Mouse (Mus musculus): ENCODE measurements around the gene Cwc27. TPM values are rescaled to one million over a fixed set of nuclear protein-coding genes. Genes with fewer than 3 reads are reported as not detected.

Cwc27 gene
- polyA plus RNA-seq (2012; ENCODE audit: insufficient read depth, insufficient read length, missing spikeins): 15.6 and 15.9 TPM in 2 replicates

DNA sequence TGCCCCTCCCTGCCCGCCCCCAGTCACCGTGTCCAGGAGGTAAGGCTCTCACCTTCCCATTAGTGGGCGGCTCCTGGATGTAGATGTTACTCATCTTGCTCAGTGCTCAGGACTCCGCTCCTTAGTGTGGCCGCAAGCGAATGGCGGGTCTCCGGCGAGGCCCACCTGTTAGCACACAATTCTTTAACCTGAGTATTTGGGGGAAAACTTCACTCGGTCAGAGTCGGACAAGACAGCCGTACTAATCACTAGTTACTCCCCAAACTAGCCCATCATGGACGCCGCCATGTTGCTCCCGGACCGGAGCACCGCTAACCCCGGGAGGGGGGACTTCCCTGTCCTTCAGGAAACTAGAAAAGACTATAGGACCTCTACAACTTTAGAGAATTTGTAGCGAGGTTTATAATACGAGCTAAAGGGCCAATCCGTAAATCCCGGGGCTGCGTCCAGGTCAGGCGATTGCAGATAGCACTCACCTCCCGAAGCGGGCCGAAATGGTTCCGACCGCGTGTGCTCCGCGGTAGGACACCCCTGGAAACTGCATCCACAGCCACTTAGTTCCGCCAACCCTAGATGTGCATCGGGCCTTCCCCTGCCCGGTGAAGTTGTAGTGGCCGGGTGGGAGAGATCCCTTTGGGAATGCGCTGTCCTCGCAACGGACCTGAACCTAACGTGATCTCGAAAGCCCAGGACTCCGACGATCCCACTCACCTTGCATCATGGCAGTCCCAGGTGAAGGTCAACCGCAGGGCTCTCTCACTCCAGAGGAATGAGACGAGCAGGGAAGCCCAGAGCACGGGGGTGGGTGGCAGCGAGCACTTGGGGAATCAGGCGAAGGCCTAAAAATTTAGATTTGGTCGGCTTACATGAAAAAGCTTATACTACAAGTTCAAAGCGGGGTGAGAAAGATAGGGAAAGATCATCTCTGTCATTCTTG, at the start of gene Cwc27:
Gene Cwc27 (minus strand): TSS at position 508 of the 937 bp plus-strand sequence.
- H3K4me3 ChIP-seq (ENCODE audit: insufficient read depth, low read length): peak within 1 kb of the TSS; percentile 87
- H3K4me1 ChIP-seq (ENCODE audit: control insufficient read depth, insufficient read depth, low read length): no peaks in the 10 kb centered on the region
- TF ChIP-seq POLR2A (IDR thresholded peaks at IDR 0.05; ENCODE audit: borderline replicate concordance, low read depth, low read length): no peak
- TF ChIP-seq CTCF (IDR thresholded peaks at IDR 0.05; ENCODE audit: low read depth, low read length): no peak
- H3K27ac ChIP-seq (ENCODE audit: insufficient read depth, low read depth, low read length): peak within 1 kb of the TSS; percentile 83

DNA sequence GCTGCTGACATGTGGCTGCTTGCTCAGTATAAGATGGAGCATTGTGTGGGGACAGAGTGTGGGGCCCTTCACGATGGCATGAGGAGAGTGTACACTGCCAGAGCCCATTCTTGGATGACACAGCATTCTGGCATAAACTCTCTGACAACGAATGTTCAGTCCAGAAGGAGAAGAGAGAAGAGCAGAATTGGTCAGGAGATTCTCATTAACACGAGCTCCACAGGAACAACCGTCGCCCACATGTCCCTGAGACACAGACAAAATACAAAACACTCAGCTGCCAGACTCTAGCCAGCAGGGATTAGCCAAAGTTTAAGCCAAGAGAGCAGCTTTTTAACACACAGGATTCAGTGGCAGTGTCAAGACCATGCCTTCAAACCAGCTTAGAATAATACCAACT, 49.8 kb upstream of the Cwc27 start:
- no peak overlapping the region for H3K4me3 ChIP-seq (ENCODE audit: insufficient read depth, low read length)
- H3K4me1 ChIP-seq (ENCODE audit: control insufficient read depth, insufficient read depth, low read length): no peaks in the 10 kb centered on the region
- no peak overlapping the region for H3K27ac ChIP-seq (ENCODE audit: insufficient read depth, low read depth, low read length)
- TF ChIP-seq CTCF (IDR thresholded peaks at IDR 0.05; ENCODE audit: low read depth, low read length) (no peak), POLR2A (IDR thresholded peaks at IDR 0.05; ENCODE audit: borderline replicate concordance, low read depth, low read length) (no peak)

DNA sequence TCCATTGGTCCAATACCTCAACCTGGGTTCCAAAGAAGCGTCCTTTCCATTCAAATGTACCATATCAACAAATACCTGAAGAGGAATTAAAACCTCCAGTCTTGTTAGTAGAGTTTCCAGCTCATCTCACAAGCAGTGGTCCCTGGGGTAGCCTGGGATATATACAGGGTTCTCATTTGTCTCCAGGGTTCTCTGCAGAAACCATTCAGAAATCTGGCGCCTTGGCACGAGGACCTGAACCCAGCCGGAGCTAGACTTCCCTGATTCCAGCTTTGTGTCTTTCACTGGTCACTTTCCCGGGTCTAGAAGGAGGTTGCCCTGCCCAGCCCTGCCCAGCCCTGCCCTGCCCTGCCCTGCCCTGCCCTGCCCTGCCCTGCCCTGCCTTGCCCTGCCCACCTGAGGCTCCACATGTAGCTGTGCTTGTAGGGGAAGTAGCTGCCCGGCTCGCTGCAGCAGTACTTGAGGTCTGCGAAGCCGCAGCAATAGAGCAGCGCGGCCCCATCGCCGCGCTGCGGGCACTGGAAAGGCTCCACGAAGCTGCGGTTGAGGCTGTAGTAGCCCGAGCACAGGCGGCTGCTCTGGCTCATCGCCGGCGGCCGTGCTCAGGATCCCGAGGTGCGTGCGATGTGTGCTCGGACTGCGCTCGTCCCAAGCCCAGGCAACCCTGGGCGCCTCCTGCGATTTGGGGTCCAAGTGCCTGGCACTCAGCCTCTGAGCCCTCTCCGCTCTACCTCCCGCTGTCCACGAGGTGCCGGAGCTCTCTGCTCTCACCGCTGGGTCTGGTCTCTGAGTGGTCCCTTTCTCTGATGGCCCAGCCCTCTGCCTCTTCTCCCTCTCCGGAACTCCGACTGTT, 46.4 kb upstream of the Cwc27 start, which contains the start of gene Shisal2b:
Gene Shisal2b (minus strand): TSS at position 767 of the 853 bp plus-strand sequence.
- no peaks in the 10 kb centered on the region for H3K4me1 ChIP-seq (ENCODE audit: control insufficient read depth, insufficient read depth, low read length)
- no peak within 1 kb of the TSS for H3K27ac ChIP-seq (ENCODE audit: insufficient read depth, low read depth, low read length)
- TF ChIP-seq CTCF (IDR thresholded peaks at IDR 0.05; ENCODE audit: low read depth, low read length) (no peak), POLR2A (IDR thresholded peaks at IDR 0.05; ENCODE audit: borderline replicate concordance, low read depth, low read length) (no peak)
- peak within 1 kb of the TSS; percentile 66 for H3K4me3 ChIP-seq (ENCODE audit: insufficient read depth, low read length)

DNA sequence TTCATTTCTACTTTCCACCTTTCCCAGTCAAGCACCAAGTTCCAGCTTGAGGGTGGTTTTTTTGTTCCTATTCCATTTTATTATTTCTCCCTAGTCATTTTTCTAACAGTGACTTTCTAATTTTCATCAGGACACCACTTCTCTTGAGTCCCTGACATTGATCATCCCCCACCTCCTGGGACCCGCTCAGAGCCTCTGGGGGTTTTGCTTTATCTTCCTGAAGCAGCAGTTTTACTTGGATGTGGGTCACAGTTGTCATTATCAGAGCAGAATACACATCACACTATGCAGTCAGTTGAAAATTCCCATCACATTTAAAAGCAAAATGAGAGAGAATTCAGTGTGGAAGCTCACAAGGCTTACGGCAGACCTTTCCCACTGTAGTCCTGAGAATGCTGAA, 36.7 kb upstream of the Cwc27 start:
- no peak overlapping the region for H3K4me3 ChIP-seq (ENCODE audit: insufficient read depth, low read length)
- no peak overlapping the region for H3K27ac ChIP-seq (ENCODE audit: insufficient read depth, low read depth, low read length)
- no peak for TF ChIP-seq CTCF (IDR thresholded peaks at IDR 0.05; ENCODE audit: low read depth, low read length)
- no peak for TF ChIP-seq POLR2A (IDR thresholded peaks at IDR 0.05; ENCODE audit: borderline replicate concordance, low read depth, low read length)
- no peaks in the 10 kb centered on the region for H3K4me1 ChIP-seq (ENCODE audit: control insufficient read depth, insufficient read depth, low read length)

DNA sequence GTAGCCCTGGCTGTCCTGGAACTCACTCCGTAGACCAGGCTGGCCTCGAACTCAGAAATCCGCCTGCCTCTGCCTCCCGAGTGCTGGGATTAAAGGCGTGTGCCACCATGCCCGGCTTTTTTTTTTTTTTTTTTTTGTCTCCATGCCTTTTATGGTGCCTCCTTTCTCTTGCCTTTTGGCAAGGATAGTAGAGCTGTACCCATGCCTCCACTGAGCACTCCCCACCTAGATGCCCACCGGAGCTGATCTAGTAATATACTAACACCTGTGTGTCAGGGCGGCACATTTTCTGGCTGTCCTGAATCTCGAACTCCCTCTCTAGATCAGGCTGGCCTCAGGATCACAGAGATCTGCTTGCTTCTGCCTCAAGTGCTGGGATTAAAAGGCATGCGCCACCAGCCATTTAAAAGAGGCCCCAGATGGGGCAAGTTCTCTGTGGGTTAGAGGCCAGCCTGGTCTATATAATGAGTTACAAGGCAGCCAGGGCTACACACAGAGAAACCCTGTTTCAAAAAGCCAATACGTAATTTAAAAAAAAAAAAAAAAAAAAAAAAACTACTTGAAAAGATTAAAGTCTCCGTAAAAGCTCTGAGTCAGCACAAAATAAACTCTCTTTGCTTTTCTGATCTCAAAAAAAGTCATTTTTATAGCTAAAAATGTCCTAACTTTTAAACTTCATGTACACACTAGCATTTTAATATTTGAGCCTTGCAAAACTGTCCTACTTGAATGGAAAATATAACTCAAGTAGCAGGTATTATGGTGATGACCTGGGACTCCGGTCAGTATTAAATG, 26.6 kb upstream of the Cwc27 start:
- no peak for TF ChIP-seq CTCF (IDR thresholded peaks at IDR 0.05; ENCODE audit: low read depth, low read length)
- TF ChIP-seq POLR2A (IDR thresholded peaks at IDR 0.05; ENCODE audit: borderline replicate concordance, low read depth, low read length): no peak
- H3K27ac ChIP-seq (ENCODE audit: insufficient read depth, low read depth, low read length): no peak overlapping the region
- H3K4me1 ChIP-seq (ENCODE audit: control insufficient read depth, insufficient read depth, low read length): peaks cover 2% of the 10 kb centered on the region; the same call in 1 of the 2 replicates
- H3K4me3 ChIP-seq (ENCODE audit: insufficient read depth, low read length): no peak overlapping the region

DNA sequence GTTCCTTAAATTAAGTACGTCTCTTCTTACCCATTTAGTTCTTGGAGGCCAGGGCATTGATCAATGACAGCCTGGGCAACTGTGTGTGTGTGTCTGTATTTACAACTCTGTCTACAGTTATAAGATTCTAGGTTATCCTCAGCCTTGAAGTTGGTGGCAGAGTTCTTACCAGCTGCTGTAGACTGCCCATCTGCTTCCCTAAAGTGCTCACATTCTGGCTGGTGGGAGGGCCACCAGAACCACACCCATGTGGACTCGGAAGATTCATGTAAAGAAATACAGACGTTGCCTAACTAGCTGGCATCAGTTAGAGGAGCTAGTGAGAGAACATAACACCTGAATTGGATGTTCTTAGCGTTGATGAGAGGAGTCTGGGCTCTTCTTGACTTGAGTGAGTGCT, 25.0 kb upstream of the Cwc27 start:
- Histone ChIP-seq H3K27ac (ENCODE audit: insufficient read depth, low read depth, low read length) (no peak overlapping the region), H3K4me1 (ENCODE audit: control insufficient read depth, insufficient read depth, low read length) (peaks cover 2% of the 10 kb centered on the region; the same call in 1 of the 2 replicates), H3K4me3 (ENCODE audit: insufficient read depth, low read length) (no peak overlapping the region)
- TF ChIP-seq POLR2A (IDR thresholded peaks at IDR 0.05; ENCODE audit: borderline replicate concordance, low read depth, low read length): no peak
- TF ChIP-seq CTCF (IDR thresholded peaks at IDR 0.05; ENCODE audit: low read depth, low read length): no peak

DNA sequence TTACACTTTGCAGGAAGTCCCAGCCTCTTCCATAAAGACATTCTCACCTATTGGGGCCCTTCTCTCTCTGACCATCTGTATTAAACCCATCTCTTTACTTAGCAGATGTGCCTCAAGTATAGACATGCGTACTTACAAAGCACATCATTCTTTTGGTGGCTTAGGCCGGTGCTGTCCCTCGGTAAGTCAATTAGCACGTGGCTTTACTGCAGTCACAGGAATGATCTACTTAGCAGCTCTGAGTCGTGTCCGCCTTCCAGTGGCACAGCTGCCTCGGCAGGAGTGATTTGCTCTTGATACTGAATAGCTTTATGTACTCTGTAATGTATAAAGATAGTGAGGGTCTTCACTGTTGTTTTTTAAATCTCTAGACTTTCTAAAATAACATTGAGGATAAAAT, 20.7 kb upstream of the Cwc27 start:
- Histone ChIP-seq H3K4me1 (ENCODE audit: control insufficient read depth, insufficient read depth, low read length) (peaks cover 5% of the 10 kb centered on the region; the same call in 1 of the 2 replicates), H3K27ac (ENCODE audit: insufficient read depth, low read depth, low read length) (no peak overlapping the region), H3K4me3 (ENCODE audit: insufficient read depth, low read length) (no peak overlapping the region)
- TF ChIP-seq POLR2A (IDR thresholded peaks at IDR 0.05; ENCODE audit: borderline replicate concordance, low read depth, low read length) (no peak), CTCF (IDR thresholded peaks at IDR 0.05; ENCODE audit: low read depth, low read length) (no peak)

DNA sequence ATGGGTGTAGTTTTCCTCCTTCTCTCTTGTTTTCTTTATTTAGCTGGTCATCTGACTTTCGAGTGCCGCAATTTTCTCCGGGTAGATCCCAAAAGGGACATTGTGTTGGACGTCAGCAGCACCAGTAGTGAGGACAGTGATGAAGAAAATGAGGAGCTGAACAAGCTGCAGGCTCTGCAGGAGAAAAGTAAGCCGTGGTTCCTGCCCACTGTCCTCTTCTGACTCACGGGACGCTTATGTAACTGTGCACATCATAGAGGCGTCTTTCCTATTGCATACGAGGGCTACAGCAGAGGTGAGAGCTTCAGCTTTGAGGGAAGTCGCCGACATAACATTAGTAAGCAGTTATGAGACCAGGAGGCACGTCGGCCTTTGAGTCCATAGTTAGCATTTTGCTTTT, 15.9 kb upstream of the Cwc27 start:
- Histone ChIP-seq H3K27ac (ENCODE audit: insufficient read depth, low read depth, low read length) (no peak overlapping the region), H3K4me1 (ENCODE audit: control insufficient read depth, insufficient read depth, low read length) (peaks cover 3% of the 10 kb centered on the region; the same call in 1 of the 2 replicates), H3K4me3 (ENCODE audit: insufficient read depth, low read length) (no peak overlapping the region)
- TF ChIP-seq CTCF (IDR thresholded peaks at IDR 0.05; ENCODE audit: low read depth, low read length) (no peak), POLR2A (IDR thresholded peaks at IDR 0.05; ENCODE audit: borderline replicate concordance, low read depth, low read length) (no peak)

DNA sequence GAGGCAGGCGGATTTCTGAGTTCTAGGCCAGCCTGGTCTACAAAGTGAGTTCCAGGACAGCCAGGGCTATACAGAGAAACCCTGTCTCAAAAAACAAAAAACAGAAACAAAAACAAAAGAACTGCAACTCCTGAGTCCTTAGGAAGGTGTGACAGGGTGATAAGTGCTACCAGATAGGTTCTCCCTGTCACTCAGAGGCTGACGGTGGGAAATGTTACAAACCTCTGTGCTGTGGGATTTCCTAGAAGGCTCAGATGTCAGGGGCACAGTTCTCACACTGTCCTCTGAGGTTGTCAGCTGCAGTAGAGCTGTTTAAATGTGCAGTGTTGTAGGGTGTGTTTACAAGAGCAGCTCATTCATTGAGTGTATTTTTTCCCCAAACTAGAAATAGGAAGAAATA, 8.5 kb upstream of the Cwc27 start:
- TF ChIP-seq CTCF (IDR thresholded peaks at IDR 0.05; ENCODE audit: low read depth, low read length) (no peak), POLR2A (IDR thresholded peaks at IDR 0.05; ENCODE audit: borderline replicate concordance, low read depth, low read length) (no peak)
- peaks cover 17% of the 10 kb centered on the region for H3K4me1 ChIP-seq (ENCODE audit: control insufficient read depth, insufficient read depth, low read length)
- no peak overlapping the region for H3K27ac ChIP-seq (ENCODE audit: insufficient read depth, low read depth, low read length)
- H3K4me3 ChIP-seq (ENCODE audit: insufficient read depth, low read length): no peak overlapping the region
